Mouse (Mus musculus): ENCODE data around the gene Zfp536. TPM values are rescaled to one million over a fixed set of nuclear protein-coding genes. Genes with fewer than 3 reads are reported as not detected.
"Not testable (repeated sequence)": the region's sequence is repeated elsewhere in the genome, so short reads cannot be mapped to it uniquely, and the experiment has no call there.

Zfp536 gene
- polyA plus RNA-seq, 1 experiment: 0.81 TPM

- H3K4me1 ChIP-seq (ENCODE audit: control insufficient read depth, insufficient read depth, insufficient read length, low read length): no peaks in the 10 kb centered on the region
- H3K27me3 ChIP-seq (ENCODE audit: control insufficient read depth, insufficient read depth, low read length): no peaks in the 10 kb centered on the region
- H3K27ac ChIP-seq (ENCODE audit: insufficient read depth, low read depth, low read length): no peak overlapping the region
- no peak overlapping the region for H3K4me3 ChIP-seq (ENCODE audit: low read depth, low read length)
- no peaks in the 10 kb centered on the region for H3K36me3 ChIP-seq (ENCODE audit: control insufficient read depth, insufficient read depth, low read length)
- TF ChIP-seq CTCF (IDR thresholded peaks at IDR 0.05; ENCODE audit: extremely low read depth, insufficient read length, insufficient replicate concordance, low read depth, low read length) (no peak), POLR2A (IDR thresholded peaks at IDR 0.05; ENCODE audit: low read depth, low read length) (no peak)
- 80% methylated on average over 5 of the region's 5 CpGs for WGBS
Observed at GRCm38 (mm10) chr7:37606472-37606871, 167.0 kb downstream of the Zfp536 start.

- not testable (repeated sequence) for H3K27me3 ChIP-seq (ENCODE audit: control insufficient read depth, insufficient read depth, low read length); H3K4me1 ChIP-seq (ENCODE audit: control insufficient read depth, insufficient read depth, insufficient read length, low read length); H3K4me3 ChIP-seq (ENCODE audit: low read depth, low read length); H3K27ac ChIP-seq (ENCODE audit: insufficient read depth, low read depth, low read length); H3K36me3 ChIP-seq (ENCODE audit: control insufficient read depth, insufficient read depth, low read length)
Observed at GRCm38 (mm10) chr7:37603525-37603909, 169.9 kb downstream of the Zfp536 start.

GRCm38 (mm10) chr7:37602871-37603524 lies 170.4 kb downstream of the Zfp536 start:
- 69% methylated on average over 9 of the region's 9 CpGs for WGBS
- H3K4me1 ChIP-seq (ENCODE audit: control insufficient read depth, insufficient read depth, insufficient read length, low read length): no peaks in the 10 kb centered on the region
- no peak overlapping the region for H3K27ac ChIP-seq (ENCODE audit: insufficient read depth, low read depth, low read length)
- H3K4me3 ChIP-seq (ENCODE audit: low read depth, low read length): no peak overlapping the region
- TF ChIP-seq POLR2A (IDR thresholded peaks at IDR 0.05; ENCODE audit: low read depth, low read length) (no peak), CTCF (IDR thresholded peaks at IDR 0.05; ENCODE audit: extremely low read depth, insufficient read length, insufficient replicate concordance, low read depth, low read length) (no peak)
- H3K36me3 ChIP-seq (ENCODE audit: control insufficient read depth, insufficient read depth, low read length): no peaks in the 10 kb centered on the region
- no peaks in the 10 kb centered on the region for H3K27me3 ChIP-seq (ENCODE audit: control insufficient read depth, insufficient read depth, low read length)

GRCm38 (mm10) chr7:37600318-37600717 lies 173.1 kb downstream of the Zfp536 start:
- Histone ChIP-seq H3K4me1 (ENCODE audit: control insufficient read depth, insufficient read depth, insufficient read length, low read length) (no peaks in the 10 kb centered on the region), H3K27me3 (ENCODE audit: control insufficient read depth, insufficient read depth, low read length) (no peaks in the 10 kb centered on the region), H3K27ac (ENCODE audit: insufficient read depth, low read depth, low read length) (no peak overlapping the region), H3K36me3 (ENCODE audit: control insufficient read depth, insufficient read depth, low read length) (no peaks in the 10 kb centered on the region), H3K4me3 (ENCODE audit: low read depth, low read length) (no peak overlapping the region)
- TF ChIP-seq CTCF (IDR thresholded peaks at IDR 0.05; ENCODE audit: extremely low read depth, insufficient read length, insufficient replicate concordance, low read depth, low read length): no peak
- no peak for TF ChIP-seq POLR2A (IDR thresholded peaks at IDR 0.05; ENCODE audit: low read depth, low read length)
- 81% methylated on average over 4 of the region's 4 CpGs for WGBS

GRCm38 (mm10) chr7:37594211-37595030 lies 179.0 kb downstream of the Zfp536 start:
- WGBS: 72% methylated on average over 12 of the region's 12 CpGs

GRCm38 (mm10) chr7:37593566-37593965 lies 179.9 kb downstream of the Zfp536 start:
- TF ChIP-seq CTCF (IDR thresholded peaks at IDR 0.05; ENCODE audit: extremely low read depth, insufficient read length, insufficient replicate concordance, low read depth, low read length): no peak
- TF ChIP-seq POLR2A (IDR thresholded peaks at IDR 0.05; ENCODE audit: low read depth, low read length): no peak
- WGBS: 83% methylated on average over 6 of the region's 6 CpGs
- no peaks in the 10 kb centered on the region for H3K4me1 ChIP-seq (ENCODE audit: control insufficient read depth, insufficient read depth, insufficient read length, low read length)

More at GRCm38 (mm10) chr7:37594211-37595030, 179.0 kb downstream of the Zfp536 start:
- no peak for TF ChIP-seq CTCF (IDR thresholded peaks at IDR 0.05; ENCODE audit: extremely low read depth, insufficient read length, insufficient replicate concordance, low read depth, low read length)
- TF ChIP-seq POLR2A (IDR thresholded peaks at IDR 0.05; ENCODE audit: low read depth, low read length): no peak
- Histone ChIP-seq H3K27ac (ENCODE audit: insufficient read depth, low read depth, low read length) (no peak overlapping the region), H3K4me3 (ENCODE audit: low read depth, low read length) (no peak overlapping the region), H3K4me1 (ENCODE audit: control insufficient read depth, insufficient read depth, insufficient read length, low read length) (no peaks in the 10 kb centered on the region), H3K36me3 (ENCODE audit: control insufficient read depth, insufficient read depth, low read length) (no peaks in the 10 kb centered on the region), H3K27me3 (ENCODE audit: control insufficient read depth, insufficient read depth, low read length) (no peaks in the 10 kb centered on the region)

GRCm38 (mm10) chr7:37586694-37587093 lies 186.7 kb downstream of the Zfp536 start:
- no peaks in the 10 kb centered on the region for H3K27me3 ChIP-seq (ENCODE audit: control insufficient read depth, insufficient read depth, low read length)
- no peaks in the 10 kb centered on the region for H3K36me3 ChIP-seq (ENCODE audit: control insufficient read depth, insufficient read depth, low read length)
- no peak overlapping the region for H3K4me3 ChIP-seq (ENCODE audit: low read depth, low read length)
- no peak overlapping the region for H3K27ac ChIP-seq (ENCODE audit: insufficient read depth, low read depth, low read length)
- WGBS: 87% methylated on average over 13 of the region's 13 CpGs
- H3K4me1 ChIP-seq (ENCODE audit: control insufficient read depth, insufficient read depth, insufficient read length, low read length): no peaks in the 10 kb centered on the region
- TF ChIP-seq CTCF (IDR thresholded peaks at IDR 0.05; ENCODE audit: extremely low read depth, insufficient read length, insufficient replicate concordance, low read depth, low read length): no peak
- TF ChIP-seq POLR2A (IDR thresholded peaks at IDR 0.05; ENCODE audit: low read depth, low read length): no peak

More at GRCm38 (mm10) chr7:37593566-37593965, 179.9 kb downstream of the Zfp536 start:
- Histone ChIP-seq H3K4me3 (ENCODE audit: low read depth, low read length) (no peak overlapping the region), H3K36me3 (ENCODE audit: control insufficient read depth, insufficient read depth, low read length) (no peaks in the 10 kb centered on the region), H3K27me3 (ENCODE audit: control insufficient read depth, insufficient read depth, low read length) (no peaks in the 10 kb centered on the region), H3K27ac (ENCODE audit: insufficient read depth, low read depth, low read length) (no peak overlapping the region)
